ENCODE assay signal across 8 mouse cellular contexts in the genomic region with DNA sequence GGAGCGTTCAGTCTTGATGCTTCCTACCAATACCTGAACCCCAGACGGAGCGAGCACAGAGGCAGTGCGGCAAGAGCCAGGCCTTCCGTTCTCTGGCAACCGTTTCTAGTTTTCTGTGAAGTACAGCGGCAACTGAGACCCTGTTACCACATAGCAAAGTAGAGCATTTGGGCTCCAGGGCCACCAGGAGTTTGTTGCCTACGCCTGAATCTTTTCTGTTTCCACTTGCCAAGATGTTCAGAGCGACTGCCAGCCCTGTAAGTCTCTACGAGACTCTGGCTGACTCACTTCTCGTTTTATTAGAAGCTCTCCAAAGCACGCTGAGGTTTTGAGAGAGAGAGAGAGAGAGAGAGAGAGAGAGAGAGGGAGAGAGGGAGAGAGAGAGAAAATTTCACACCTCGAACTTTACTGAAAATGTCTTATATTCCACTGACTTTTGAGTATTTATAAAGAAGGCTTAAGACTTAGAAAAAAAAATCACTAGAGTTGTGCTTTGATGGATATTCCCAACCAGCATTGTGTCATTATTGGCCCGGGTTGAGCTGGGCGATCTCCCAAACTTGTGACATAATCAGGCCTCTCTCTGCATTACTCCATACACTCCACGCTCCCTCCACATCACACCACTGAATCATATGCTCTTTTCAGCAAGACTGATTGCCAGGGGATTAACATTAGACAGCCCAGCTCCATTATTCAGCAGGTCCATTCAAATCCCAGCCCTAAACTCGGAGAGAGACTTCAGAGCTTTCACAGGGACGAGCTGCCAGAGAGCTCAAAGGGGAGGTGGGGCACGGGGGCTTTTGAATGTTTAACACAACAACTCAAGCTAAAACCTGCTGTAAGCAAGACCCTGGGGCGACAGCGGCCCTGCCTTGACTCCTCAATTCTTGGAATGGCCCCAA.
DNase-seq lines count a peak whose midpoint lies in the region; ATAC-seq and TF ChIP-seq lines count a peak whose summit lies in the region.

No protein-coding gene starts in this region.

- TF ChIP-seq POLR2A in cortical plate, adult 2 months (IDR thresholded peaks at IDR 0.05; ENCODE audit: extremely low read depth, insufficient read depth, low read length), result no peak

- TF ChIP-seq CTCF in cortical plate, adult 2 months (IDR thresholded peaks at IDR 0.05; ENCODE audit: extremely low read depth, insufficient read depth, low read length), result no peak

- H3K4me1 ChIP-seq in cortical plate, adult 2 months (ENCODE audit: control insufficient read depth, insufficient read depth, low read length), result peaks cover 6% of the 10 kb centered on the region
- H3K4me1 ChIP-seq in intestine, embryonic 15.5 days (replicated peaks), result peaks cover 9% of the 10 kb centered on the region

- peak; percentile 53 for DNase-seq in kidney, postnatal 10 days
- DNase-seq in kidney, postnatal 14 days, result no peak
- peak; percentile 42 to 53 for DNase-seq in gastrocnemius, adult 8-10 months (ENCODE audit: low spot score in 2 of 2)
- DNase-seq in lung, postnatal 14 days, result peak; percentile 73
- peak; percentile 42 for DNase-seq in skeletal muscle tissue, adult 2 months (ENCODE audit: low read depth, low spot score)
- no peak for DNase-seq in c-Kit-positive CD71-positive TER-119-positive erythroid progenitor cells, embryonic 14.5 days (ENCODE audit: low spot score)

- no peak overlapping the region for H3K4me3 ChIP-seq in cortical plate, adult 2 months (ENCODE audit: insufficient read depth, low read length)
- no peak overlapping the region for H3K4me3 ChIP-seq in intestine, embryonic 15.5 days (replicated peaks)

- H3K36me3 ChIP-seq in intestine, embryonic 15.5 days, result peaks cover 4% of the 10 kb centered on the region; the same call in 1 of the 2 replicates

- peak; percentile 54; the same call in 1 of the 2 replicates for ATAC-seq in intestine, embryonic 15.5 days

- 54% methylated on average over 21 of the region's 21 CpGs for WGBS in intestine, embryonic 15.5 days

- H3K27me3 ChIP-seq in intestine, embryonic 15.5 days (replicated peaks), result no peaks in the 10 kb centered on the region

- H3K9ac ChIP-seq in intestine, embryonic 15.5 days, result no peak overlapping the region

- peak overlapping the region; percentile 90 for H3K27ac ChIP-seq in cortical plate, adult 2 months (ENCODE audit: insufficient read depth, low read length)
- no peak overlapping the region for H3K27ac ChIP-seq in intestine, embryonic 15.5 days

- no peak overlapping the region for H3K4me2 ChIP-seq in intestine, embryonic 15.5 days (replicated peaks)

- H3K9me3 ChIP-seq in intestine, embryonic 15.5 days, result no peaks in the 10 kb centered on the region

Comparison
In these comparisons a context has a peak if more than half of its experiments do, and no peak if none do; other contexts are left out.
1. DNase-seq: peak in kidney, postnatal 10 days (single experiment), gastrocnemius, adult 8-10 months (2 of 2), lung, postnatal 14 days (single experiment) and skeletal muscle tissue, adult 2 months (single experiment); none in kidney, postnatal 14 days (single experiment) and c-Kit-positive CD71-positive TER-119-positive erythroid progenitor cells, embryonic 14.5 days (single experiment).